Mouse (Mus musculus) embryonic facial prominence, embryonic 14.5 days (tissue): ENCODE results near the gene Olfr1367. TPM values are rescaled to one million over a fixed set of nuclear protein-coding genes. Genes with fewer than 3 reads are reported as not detected.
"Not testable (repeated sequence)": the region's sequence is repeated elsewhere in the genome, so short reads cannot be mapped to it uniquely, and the experiment has no call there.

ENCODE experiments used
- ATAC-seq: fragments of 200-750 bp; cut with Nextera tagmentation; 2 replicates; pipeline ENCODE4 v1.8.0; 2017; ENCODE audit warnings: low read depth, moderate number of reproducible peaks, moderate TSS enrichment
- DNase-seq: peaks from one replicate; pipeline ENCODE4 v3.0.0-alpha.2; 2015; ENCODE audit warnings: low spot score
- H3K27ac ChIP-seq: fragments of 300-500 bp; sonication (generic); replicated peaks from 2 replicates; pipeline ENCODE4 v1.5.1; 2014; ENCODE audit warnings: low read depth, mild to moderate bottlenecking, low read length, moderate library complexity
- H3K27me3 ChIP-seq: fragments of 300-500 bp; sonication (generic); replicated peaks from 2 replicates; pipeline ENCODE4 v1.6.1; 2014; ENCODE audit warnings: low read length; ENCODE audit not compliant: control insufficient read depth, insufficient read depth
- H3K36me3 ChIP-seq: fragments of 300-500 bp; sonication (generic); 2 replicates; pipeline ENCODE4 v1.6.1; 2014; ENCODE audit warnings: low read length, mixed read lengths; ENCODE audit not compliant: control insufficient read depth, insufficient read depth
- H3K4me1 ChIP-seq: fragments of 300-500 bp; sonication (generic); 2 replicates; pipeline ENCODE4 v1.6.1; 2014; ENCODE audit warnings: antibody characterized with exemption, low read length; ENCODE audit not compliant: control insufficient read depth, insufficient read depth
- H3K4me2 ChIP-seq: fragments of 300-500 bp; sonication (generic); 2 replicates; pipeline ENCODE4 v1.6.1; 2014; ENCODE audit warnings: low read depth, mild to moderate bottlenecking, low read length, moderate library complexity, mixed read lengths
- H3K4me3 ChIP-seq: fragments of 300-500 bp; sonication (generic); 2 replicates; pipeline ENCODE4 v1.5.1; 2014; ENCODE audit warnings: low read depth, mild to moderate bottlenecking, low read length
- H3K9ac ChIP-seq: fragments of 300-500 bp; sonication (generic); 2 replicates; pipeline ENCODE4 v1.6.1; 2014; ENCODE audit warnings: low read depth, mild to moderate bottlenecking, low read length, moderate library complexity, mixed read lengths
- H3K9me3 ChIP-seq: fragments of 300-500 bp; sonication (generic); 2 replicates; pipeline ENCODE4 v1.6.1; 2016; ENCODE audit warnings: low read length; ENCODE audit not compliant: control insufficient read depth
- WGBS: fragments of 180-500 bp; shearing (Covaris S2); extraction: QIAGEN DNeasy Blood & Tissue Kit; methylation state at CpG from one replicate; pipeline ENCODE4 v1.1.7; 2014; 5-methylcytosine and 5-hydroxymethylcytosine counted together
- microRNA-seq: library from miRNA; unstranded; fragments of <30 nt; microRNA quantifications from one replicate; pipeline ENCODE4, GENCODE M21; 2016; ENCODE audit warnings: borderline number of aligned reads
- polyA plus RNA-seq: library from polyadenylated mRNA; unstranded; fragments of >200 nt; fragmentation: Nextera tagmentation; extraction: Ambion mirVana; gene quantifications from 2 replicates; pipeline ENCODE4 v1.2.1, GENCODE M21; 2014

Olfr1367 gene
- polyA plus RNA-seq, 1 experiment from 2014 or later, result not detected

GRCm38 (mm10) chr13:21366635-21367034, 19.9 kb downstream of the Olfr1367 start:
- Histone ChIP-seq H3K36me3 (peaks cover 39% of the 10 kb centered on the region), H3K4me1 (peaks cover 19% of the 10 kb centered on the region), H3K27ac (no peak overlapping the region), H3K4me2 (no peak overlapping the region), H3K27me3 (no peaks in the 10 kb centered on the region), H3K9ac (no peak overlapping the region), H3K9me3 (no peaks in the 10 kb centered on the region), H3K4me3 (no peak overlapping the region)
- no peak for DNase-seq
- no peak for ATAC-seq
- 73% methylated on average over 6 of the region's 6 CpGs for WGBS

GRCm38 (mm10) chr13:21372700-21373099, 26.0 kb downstream of the Olfr1367 start:
- no peak overlapping the region for H3K4me2 ChIP-seq
- DNase-seq (no peak), ATAC-seq (no peak)
- no peaks in the 10 kb centered on the region for H3K4me1 ChIP-seq
- 89% methylated on average over 2 of the region's 2 CpGs for WGBS
- H3K27ac ChIP-seq, result no peak overlapping the region
- no peaks in the 10 kb centered on the region for H3K27me3 ChIP-seq
- no peak overlapping the region for H3K4me3 ChIP-seq
- peaks cover 28% of the 10 kb centered on the region for H3K36me3 ChIP-seq
- no peak overlapping the region for H3K9ac ChIP-seq
- H3K9me3 ChIP-seq, result no peaks in the 10 kb centered on the region

- no peak for ATAC-seq
- WGBS, result 79% methylated on average over 2 of the region's 2 CpGs
- no peak overlapping the region for H3K9ac ChIP-seq
These were observed 31.1 kb downstream of the Olfr1367 start for GRCm38 (mm10) chr13:21377773-21378172.

GRCm38 (mm10) chr13:21395211-21395610, 48.5 kb downstream of the Olfr1367 start:
- H3K9me3 ChIP-seq, result no peaks in the 10 kb centered on the region
- no peak for DNase-seq
- H3K9ac ChIP-seq, result no peak overlapping the region
- H3K4me1 ChIP-seq, result no peaks in the 10 kb centered on the region
- H3K36me3 ChIP-seq, result peaks cover 81% of the 10 kb centered on the region
- WGBS, result 98% methylated on average over 1 of the region's 1 CpGs
- H3K27ac ChIP-seq, result no peak overlapping the region
- H3K4me3 ChIP-seq, result no peak overlapping the region
- no peaks in the 10 kb centered on the region for H3K27me3 ChIP-seq
- H3K4me2 ChIP-seq, result no peak overlapping the region
- ATAC-seq, result no peak

More at GRCm38 (mm10) chr13:21377773-21378172, 31.1 kb downstream of the Olfr1367 start:
- Histone ChIP-seq H3K36me3 (no peaks in the 10 kb centered on the region), H3K27ac (no peak overlapping the region), H3K4me1 (no peaks in the 10 kb centered on the region), H3K4me3 (no peak overlapping the region), H3K4me2 (no peak overlapping the region), H3K27me3 (no peaks in the 10 kb centered on the region), H3K9me3 (no peaks in the 10 kb centered on the region)
- no peak for DNase-seq

DNA sequence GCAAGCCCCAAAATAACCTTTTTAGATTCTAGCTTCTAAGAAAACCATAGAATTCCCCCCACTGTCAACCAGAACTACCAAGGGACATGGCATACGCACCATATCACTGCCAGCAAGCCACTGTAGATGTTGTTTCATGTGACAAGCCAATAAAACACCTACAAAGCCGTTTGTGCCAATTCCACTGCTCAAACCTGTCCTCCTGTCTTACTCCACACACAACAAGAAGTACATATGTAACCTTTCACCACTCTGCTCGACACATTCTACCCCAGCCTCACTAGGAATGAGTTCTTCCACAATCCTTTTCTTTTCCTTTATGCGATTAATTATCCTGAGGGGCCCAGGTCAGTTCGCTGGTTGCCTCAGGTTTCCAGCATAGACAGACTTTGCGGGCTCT, 48.9 kb downstream of the Olfr1367 start:
- no peak for ATAC-seq
- no peaks in the 10 kb centered on the region for H3K27me3 ChIP-seq
- H3K36me3 ChIP-seq, result peaks cover 77% of the 10 kb centered on the region
- H3K27ac ChIP-seq, result no peak overlapping the region
- H3K4me2 ChIP-seq, result no peak overlapping the region
- no peak for DNase-seq
- no peaks in the 10 kb centered on the region for H3K9me3 ChIP-seq
- H3K9ac ChIP-seq, result no peak overlapping the region
- 94% methylated on average over 6 of the region's 6 CpGs for WGBS
- H3K4me3 ChIP-seq, result no peak overlapping the region
- H3K4me1 ChIP-seq, result no peaks in the 10 kb centered on the region

- not testable (repeated sequence) for H3K9ac ChIP-seq, H3K9me3 ChIP-seq, H3K4me3 ChIP-seq, H3K27me3 ChIP-seq, H3K4me2 ChIP-seq, H3K4me1 ChIP-seq, DNase-seq, H3K27ac ChIP-seq
- H3K36me3 ChIP-seq, result peaks cover 73% of the 10 kb centered on the region
- WGBS, result 91% methylated on average over 6 of the region's 18 CpGs
- peak; percentile 18; the same call in 1 of the 2 replicates for ATAC-seq
These were observed 49.3 kb downstream of the Olfr1367 start for GRCm38 (mm10) chr13:21396048-21396447.

DNA sequence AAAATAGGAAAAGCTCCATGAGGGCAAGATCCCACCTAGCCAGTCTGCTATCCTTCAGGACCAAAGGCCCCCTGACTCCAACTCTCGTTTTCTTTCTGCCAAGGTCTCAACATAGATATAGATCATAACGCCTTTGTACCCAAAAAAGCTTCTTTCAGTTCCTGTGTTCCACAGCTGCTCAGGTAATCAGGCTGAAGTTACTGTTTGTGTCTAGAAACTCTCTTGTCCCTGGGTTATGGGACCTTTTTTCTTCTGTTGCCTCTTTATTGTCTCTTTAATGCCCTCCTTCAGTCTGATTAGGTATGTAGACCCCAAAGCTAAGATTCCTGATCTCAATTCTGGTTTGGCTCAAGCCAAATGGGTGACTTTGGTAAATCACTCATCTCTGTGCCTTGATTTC, 50.8 kb downstream of the Olfr1367 start:
- 84% methylated on average over 2 of the region's 2 CpGs for WGBS
- H3K4me2 ChIP-seq, result no peak overlapping the region
- ATAC-seq (no peak), DNase-seq (no peak)
- H3K9me3 ChIP-seq, result no peaks in the 10 kb centered on the region
- no peak overlapping the region for H3K27ac ChIP-seq
- peaks cover 10% of the 10 kb centered on the region; the same call in 1 of the 2 replicates for H3K4me1 ChIP-seq
- no peak overlapping the region for H3K9ac ChIP-seq
- no peaks in the 10 kb centered on the region for H3K27me3 ChIP-seq
- H3K4me3 ChIP-seq, result no peak overlapping the region
- H3K36me3 ChIP-seq, result peaks cover 59% of the 10 kb centered on the region

Small RNA genes within 50 kb of the gene (microRNA-seq; reads per million reads assigned to microRNA genes)
- gene Mir6942, result not detected

Other genes with a start within 250 kb of the Olfr1367 start
- 0.15 TPM in 1 of 2 replicates, not detected in the other for gene Olfr1369-ps1, start 235.4 kb upstream of the Olfr1367 start, polyA plus RNA-seq
- 0.18 TPM in 1 of 2 replicates, not detected in the other for gene Olfr263, start 217.3 kb upstream of the Olfr1367 start, polyA plus RNA-seq
- not detected in 2 replicates for gene Olfr1368, start 201.0 kb upstream of the Olfr1367 start, polyA plus RNA-seq
- gene Trim27, start 167.5 kb upstream of the Olfr1367 start, polyA plus RNA-seq, result 111 and 127 TPM in 2 replicates
- gene Gpx5, start 54.2 kb upstream of the Olfr1367 start, polyA plus RNA-seq, result not detected in 2 replicates
- not detected in 2 replicates for gene Gpx6, start 34.8 kb upstream of the Olfr1367 start, polyA plus RNA-seq
- gene Zscan12, start 15.9 kb downstream of the Olfr1367 start, polyA plus RNA-seq, result 11.1 and 12.7 TPM in 2 replicates
- 62.9 and 70.1 TPM in 2 replicates for gene Zkscan3, start 55.8 kb downstream of the Olfr1367 start, polyA plus RNA-seq
- gene Pgbd1, start 94.1 kb downstream of the Olfr1367 start, polyA plus RNA-seq, result 2.3 and 2.5 TPM in 2 replicates
- 14.1 and 14.9 TPM in 2 replicates for gene Zscan26, start 106.8 kb downstream of the Olfr1367 start, polyA plus RNA-seq
- 2.7 and 2.9 TPM in 2 replicates for gene Nkapl, start 121.6 kb downstream of the Olfr1367 start, polyA plus RNA-seq
- 3.3 and 3.4 TPM in 2 replicates for gene Zkscan4, start 132.0 kb downstream of the Olfr1367 start, polyA plus RNA-seq
- not detected in 2 replicates for gene Gm10065, start 132.5 kb downstream of the Olfr1367 start, polyA plus RNA-seq
- gene AK157302, start 148.3 kb downstream of the Olfr1367 start, polyA plus RNA-seq, result 0.11 and 0.79 TPM in 2 replicates
- gene Gm11273, start 154.5 kb downstream of the Olfr1367 start, polyA plus RNA-seq, result 5.9 and 6.8 TPM in 2 replicates
- gene Zkscan8, start 184.2 kb downstream of the Olfr1367 start, polyA plus RNA-seq, result 8.5 and 9.8 TPM in 2 replicates
- gene Olfr1366, start 195.9 kb downstream of the Olfr1367 start, polyA plus RNA-seq, result 0.14 and 0.28 TPM in 2 replicates
- 0.12 TPM in 1 of 2 replicates, not detected in the other for gene Olfr1535, start 213.0 kb downstream of the Olfr1367 start, polyA plus RNA-seq
- gene Olfr1364, start 234.8 kb downstream of the Olfr1367 start, polyA plus RNA-seq, result not detected in 2 replicates